Mouse (Mus musculus): ENCODE measurements around the gene Zfp583.

DNA sequence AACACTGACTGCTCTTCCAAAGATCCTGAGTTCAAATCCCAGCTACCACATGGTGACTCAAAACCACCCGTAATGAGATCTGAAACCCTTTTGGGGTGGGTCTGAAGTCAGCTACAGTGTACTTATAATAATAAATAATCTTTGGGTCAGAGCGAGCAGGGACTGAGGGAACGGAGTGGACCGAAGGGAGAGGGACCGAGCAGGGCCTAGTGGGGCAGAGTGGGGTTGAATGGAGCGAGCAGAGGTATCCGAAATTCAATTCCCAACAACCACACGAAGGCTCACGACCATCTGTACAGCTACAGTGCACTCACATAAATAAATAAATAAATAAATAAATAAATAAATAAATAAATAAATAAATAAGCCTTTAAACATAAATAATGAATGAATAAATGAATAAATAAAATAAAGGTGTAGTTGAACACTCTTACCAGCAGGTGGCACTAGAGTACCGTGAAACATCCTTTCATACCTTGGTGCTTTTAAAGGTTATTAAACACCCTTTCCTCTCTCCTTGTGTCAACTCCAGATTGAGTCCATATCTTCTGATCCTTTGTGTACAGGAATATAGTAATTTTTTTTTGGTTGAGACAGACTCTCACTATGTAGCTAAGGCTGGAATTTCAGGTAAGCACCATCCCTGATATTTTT, 28.0 kb upstream of the Zfp583 start:
- TF ChIP-seq POLR2A (IDR thresholded peaks at IDR 0.05; ENCODE audit: insufficient read depth, low read depth, low read length) (no peak), EP300 (IDR thresholded peaks at IDR 0.05; ENCODE audit: insufficient read depth, low read depth, low read length) (no peak)
